Mouse (Mus musculus) retina, adult 2 months (tissue): ENCODE measurements around the gene Cckbr.
A peak's percentile ranks its signal among the peaks of the same experiment; 100 is the strongest.

Source experiments
- DNase-seq: peaks from one replicate; pipeline ENCODE4 v3.0.0-alpha.2; 2012; ENCODE audit warnings: low read depth, low spot score

Gene Cckbr

DNA sequence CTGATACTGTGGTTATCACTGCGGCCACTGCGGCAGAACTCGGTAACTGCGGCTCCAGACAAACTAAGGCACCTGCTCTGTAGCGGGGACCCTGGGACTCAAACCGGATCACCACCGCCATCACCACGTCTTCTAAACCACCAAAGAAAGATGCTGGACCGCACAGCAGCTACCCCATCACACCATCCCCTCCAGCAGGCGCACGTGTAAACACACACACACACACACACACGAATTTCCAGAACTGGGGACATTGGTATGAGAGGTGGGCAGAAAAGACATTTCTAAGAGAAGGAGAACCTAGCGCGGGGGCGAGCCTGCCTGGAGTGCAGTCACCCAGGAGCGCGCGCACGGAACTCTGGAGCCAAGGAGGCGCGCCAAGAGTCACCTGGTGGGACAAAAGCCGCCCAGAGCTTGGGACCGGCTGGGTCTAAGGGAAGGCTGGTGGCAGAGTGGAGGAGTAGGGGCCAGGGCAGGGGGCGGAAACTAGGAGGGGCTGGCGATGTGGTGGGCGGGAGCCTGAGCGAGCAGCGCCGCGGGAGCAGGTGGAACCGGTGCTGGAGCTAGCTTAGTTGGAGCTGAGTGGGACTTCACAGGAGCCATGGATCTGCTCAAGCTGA, at the start of gene Cckbr:
TSS of gene Cckbr (plus strand) at position 308 of the 620 bp plus-strand sequence.
- no peak for DNase-seq

GRCm38 (mm10) chr7:105380329-105380728, 45.2 kb upstream of the Cckbr start:
- no peak for DNase-seq

DNA sequence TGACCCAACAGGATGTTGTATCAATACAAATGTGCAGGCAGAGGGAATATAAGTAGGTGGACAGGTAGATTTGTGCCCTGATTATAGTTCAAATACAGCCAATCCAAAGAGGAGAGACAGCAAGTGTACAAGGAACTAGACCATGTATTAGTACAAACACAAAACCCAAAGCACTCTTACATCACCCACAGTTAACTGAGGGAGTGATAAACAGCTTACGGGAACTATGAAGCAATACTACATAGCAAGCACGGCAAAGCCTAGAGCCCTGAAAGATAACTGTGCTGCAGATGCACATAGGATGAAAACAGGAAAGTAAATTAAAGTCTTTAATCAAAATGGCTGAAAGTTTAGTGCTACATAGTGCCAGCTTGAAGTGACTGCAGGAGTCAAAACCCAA, 37.8 kb upstream of the Cckbr start:
- no peak for DNase-seq

DNA sequence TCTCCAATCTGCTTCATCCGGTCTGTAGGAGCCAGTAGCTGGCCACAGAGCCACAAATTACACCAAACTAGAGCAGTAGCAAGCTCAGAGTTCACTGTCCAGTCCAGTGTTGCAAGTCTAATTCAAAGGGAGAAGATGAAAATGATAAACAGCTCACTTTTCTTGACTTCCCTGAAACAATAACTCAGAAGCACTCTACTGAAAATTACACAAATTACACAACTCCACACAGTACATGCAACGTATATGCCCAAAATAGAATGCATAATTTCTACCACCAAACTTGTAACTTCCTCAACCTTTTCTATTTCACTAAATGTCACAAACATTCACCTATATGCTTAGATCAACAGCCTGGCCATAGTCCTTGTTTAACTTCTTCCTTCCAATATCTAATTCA, 35.3 kb upstream of the Cckbr start:
- DNase-seq, result no peak

- no peak for DNase-seq
These were observed 30.9 kb upstream of the Cckbr start for GRCm38 (mm10) chr7:105394606-105395005.

DNA sequence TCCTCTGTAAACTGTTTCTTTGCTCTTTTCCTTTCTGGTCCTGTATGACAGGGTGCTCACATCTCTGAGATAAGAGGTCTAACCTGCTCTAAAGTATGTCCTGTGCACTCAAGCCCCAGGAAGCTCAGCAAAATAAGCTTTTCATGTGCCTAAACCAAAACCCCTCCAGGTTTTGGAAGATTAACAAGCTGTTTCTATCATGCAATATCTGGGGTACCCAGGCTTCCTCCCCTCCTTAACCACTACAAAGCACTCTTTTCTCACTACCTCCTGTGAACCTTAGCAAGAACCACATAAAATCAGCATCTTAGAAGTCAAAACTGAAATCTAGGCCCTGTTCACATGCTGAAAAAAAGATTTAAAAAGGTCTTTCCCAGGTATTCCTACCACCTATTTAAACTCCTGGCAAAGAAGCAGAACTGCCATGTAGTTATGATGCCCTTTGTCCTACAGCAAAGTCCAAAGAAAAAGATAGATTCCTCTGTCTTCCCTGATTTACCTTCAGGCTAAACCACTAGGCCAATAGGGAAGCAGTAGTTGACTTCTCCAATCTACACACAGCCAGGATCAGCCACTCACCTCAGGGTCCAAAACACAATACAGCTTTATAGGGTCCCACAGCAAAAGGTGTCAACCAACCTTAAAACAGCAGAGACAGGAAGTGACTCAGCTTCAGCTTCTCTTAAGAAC, 30.3 kb upstream of the Cckbr start:
- DNase-seq, result no peak

DNA sequence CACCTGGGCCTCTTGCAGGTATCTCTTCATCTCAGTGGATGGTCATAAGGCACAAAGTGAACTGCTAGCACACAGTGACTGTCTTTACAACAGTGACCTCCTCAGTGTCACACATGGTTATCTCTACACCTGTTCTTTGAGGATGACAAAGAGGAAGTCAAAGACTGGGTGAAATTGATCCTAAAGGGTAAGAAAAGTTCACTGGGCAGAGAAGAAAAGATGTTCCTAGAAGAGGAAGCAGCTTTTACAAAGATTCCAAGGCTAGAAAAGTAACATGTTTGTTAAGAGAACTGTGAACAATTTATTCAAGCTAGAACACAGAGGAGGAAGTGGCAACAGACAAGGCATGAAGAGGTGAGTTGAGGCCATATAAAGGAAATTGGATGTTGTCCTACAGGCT, 29.4 kb upstream of the Cckbr start:
- DNase-seq, result no peak

DNA sequence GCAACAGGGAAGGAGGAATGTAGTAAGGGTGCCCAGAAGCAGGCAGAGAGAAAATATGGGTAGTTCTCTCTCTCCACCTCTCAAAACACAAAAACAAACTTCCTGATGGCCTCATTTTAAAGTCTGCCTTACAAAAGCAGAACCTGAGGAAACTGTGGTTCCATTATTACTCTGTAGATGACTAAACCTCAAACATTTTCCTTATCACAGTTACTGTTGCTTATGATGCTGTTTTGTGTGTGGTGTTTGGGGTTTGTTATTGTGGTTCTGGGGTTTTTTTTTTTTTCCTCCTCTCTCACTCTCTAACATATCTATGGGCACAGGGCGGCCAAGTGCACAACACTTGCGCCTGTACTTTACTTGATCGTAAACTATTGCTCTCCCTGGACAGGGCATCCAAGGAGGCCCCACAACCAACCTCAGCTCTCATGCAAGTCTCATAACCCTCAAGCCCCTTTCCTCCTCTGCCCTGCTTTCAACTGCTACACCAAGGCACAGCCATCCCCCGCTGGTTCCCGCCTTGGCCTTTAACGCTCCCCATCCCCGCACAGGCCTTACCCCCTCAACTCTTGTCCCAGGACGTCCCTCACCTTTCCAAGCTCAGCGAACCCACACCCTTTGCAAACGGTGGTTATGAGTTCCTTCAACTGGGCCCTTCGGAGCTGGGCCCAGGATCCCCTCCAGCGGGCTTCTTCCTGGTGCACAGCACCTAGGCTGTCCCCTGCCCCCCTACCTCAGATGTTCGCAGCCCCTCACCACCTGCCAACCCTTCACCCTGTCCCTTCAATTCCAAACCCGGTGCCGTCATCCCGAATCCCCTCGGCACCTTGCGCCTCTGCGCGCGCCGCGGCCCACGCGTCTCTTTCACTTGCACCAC, 26.2 kb upstream of the Cckbr start:
- DNase-seq, result no peak

DNA sequence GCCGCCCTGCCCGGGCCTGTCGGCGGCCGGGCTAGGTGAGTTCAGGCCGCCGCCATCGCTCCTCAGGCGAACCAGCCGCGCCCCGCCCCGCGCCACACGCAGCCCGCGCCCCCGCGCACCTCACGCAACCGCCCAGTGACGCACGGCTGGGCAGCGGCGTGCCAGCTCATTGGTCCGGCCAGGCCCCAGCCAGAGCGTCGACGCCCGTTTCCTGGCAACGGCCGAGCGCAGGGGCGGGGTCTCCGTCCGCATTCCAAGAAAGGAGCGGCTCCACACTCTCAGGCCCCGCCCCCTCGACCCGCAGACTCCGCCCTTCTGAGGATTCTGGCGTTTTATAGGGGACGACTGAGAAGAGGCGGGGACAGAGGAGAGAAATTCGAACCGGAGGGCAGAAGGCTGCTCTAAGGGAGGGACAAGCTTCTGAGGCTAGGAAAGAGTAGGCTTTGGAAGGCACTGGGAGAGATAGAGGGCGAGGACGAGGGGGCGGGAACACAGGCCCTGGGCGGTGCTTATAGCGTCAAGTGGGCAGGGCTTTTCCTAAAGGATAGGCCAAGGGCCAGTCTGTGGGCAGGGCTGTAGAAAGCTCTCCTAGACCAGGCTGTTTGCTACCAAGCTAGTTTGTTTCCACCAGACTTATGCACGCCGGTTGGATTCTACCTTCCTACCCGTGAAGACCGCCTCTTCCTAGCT, 25.5 kb upstream of the Cckbr start, which contains the start of gene Fam160a2:
TSS of gene Fam160a2 (minus strand) at position 120 of the 690 bp plus-strand sequence.
- peak; percentile 99 for DNase-seq

- no peak for DNase-seq
These were observed 21.3 kb upstream of the Cckbr start, which contains the start of gene Cnga4 for GRCm38 (mm10) chr7:105404268-105404667. TSS of gene Cnga4 (plus strand) at chr7:105404568.

DNA sequence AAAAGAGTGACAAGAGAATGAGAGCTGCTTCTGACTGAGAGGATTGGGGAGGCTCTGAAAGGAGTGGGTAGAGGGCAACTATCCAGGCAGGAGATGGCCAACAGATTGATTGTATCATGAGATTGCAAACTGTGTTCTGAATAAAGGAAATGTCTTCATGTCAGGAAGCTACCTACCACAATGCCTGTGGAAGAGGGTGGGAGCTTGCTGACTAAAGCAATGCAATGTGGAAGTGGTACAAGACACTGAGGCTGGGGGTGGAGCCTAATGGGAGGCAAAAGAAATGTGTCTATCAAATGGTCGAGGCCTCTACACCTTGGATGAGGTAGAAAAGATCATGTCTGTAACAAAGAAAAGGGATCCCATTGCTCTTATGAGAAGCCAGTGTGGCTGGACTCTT, 19.2 kb upstream of the Cckbr start:
- no peak for DNase-seq

DNA sequence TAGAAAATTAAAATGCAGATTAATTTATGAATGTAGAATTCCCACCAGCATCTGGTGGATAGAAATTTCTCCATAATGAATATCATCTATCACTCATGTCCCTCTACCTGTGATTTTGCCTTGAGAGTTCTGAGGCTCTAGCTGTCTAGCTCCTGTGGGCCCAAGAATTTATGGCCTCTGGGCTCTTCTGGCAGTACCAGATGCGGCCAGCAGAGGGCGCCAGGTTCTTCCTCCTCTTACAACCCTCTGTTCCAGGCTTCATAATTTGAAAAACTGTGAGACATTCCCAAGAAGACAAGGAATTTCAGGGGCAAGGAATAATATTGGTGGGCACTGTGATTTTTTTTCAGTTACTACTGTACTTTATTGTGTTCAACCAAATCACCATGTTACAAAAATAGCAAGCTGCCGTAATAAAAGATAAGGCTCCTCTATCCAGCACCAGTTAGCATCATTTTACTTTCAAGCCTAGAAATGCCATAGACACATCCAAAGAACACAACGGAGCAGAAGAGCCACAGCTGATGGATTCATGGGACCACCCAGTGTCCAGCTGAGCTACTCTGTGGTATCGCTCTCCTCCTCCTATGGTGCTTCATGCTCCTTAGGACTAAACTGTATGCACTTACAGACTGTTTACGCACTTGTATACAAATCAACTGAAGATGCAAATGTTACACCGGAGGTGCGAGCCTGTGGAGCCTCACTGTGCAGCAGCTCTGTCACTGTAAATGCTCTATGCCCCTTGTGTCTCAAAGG, 13.5 kb upstream of the Cckbr start:
- DNase-seq, result peak; percentile 47

DNA sequence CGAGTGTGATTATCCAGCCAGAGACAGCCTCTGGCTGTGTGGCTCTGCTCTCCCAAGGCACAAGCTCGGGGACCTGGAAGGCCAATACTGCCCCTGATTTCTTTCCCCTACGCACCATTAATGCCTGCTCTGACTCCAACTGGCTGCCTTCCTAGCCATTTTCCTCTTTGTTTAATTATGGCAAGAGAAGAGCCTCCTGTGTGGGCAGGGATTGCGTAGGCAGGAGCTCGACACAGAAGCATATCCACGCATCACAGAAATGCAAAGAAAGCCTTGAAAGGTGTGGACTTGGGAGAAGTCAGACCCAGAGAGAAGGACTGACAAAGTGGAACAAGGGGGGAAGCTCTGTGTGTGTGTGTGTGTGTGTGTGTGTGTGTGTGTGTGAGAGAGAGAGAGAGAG, 11.1 kb upstream of the Cckbr start:
- no peak for DNase-seq

- no peak for DNase-seq
These were observed 9.0 kb upstream of the Cckbr start for GRCm38 (mm10) chr7:105416529-105416928.

GRCm38 (mm10) chr7:105418106-105418505, 7.4 kb upstream of the Cckbr start:
- DNase-seq, result no peak

DNA sequence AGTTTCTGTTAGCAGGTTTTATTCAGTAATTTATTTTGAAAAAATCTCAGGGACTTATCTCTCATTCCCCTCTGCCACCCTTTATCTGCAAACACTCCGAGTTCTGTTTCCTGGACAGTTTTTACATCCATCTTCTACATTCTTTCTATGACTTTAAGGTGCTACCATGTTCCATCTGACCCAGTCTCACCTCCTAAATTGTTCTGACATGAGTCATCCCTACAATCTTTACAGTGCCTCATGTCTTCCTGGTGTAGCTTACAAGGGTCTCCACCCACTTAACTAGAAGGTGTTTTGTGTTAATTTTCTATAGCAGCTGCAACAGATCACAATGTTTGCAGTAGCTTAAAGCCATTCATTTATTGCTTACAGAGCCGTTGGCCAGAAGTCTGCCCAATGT, 4.6 kb upstream of the Cckbr start:
- no peak for DNase-seq

DNA sequence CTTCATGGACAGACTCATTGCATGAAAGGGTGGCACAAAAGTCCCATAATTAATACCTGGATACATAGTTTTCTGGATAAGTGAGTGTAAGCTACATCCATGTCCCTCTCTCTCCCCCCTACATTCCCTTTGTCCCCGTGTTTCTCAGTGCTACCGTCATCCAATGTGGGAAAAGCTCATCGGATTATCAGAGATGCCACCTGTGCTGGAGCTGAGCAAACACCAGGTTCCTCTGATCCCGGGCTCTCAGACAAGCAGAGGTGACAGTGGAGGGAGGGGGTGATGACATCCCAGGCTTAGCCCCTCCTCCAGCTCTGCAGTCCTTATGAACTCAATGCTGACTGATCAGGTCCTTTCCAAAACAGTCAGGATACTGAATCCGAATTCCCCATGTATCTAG, 1.2 kb upstream of the Cckbr start:
- peak; percentile 59 for DNase-seq

DNA sequence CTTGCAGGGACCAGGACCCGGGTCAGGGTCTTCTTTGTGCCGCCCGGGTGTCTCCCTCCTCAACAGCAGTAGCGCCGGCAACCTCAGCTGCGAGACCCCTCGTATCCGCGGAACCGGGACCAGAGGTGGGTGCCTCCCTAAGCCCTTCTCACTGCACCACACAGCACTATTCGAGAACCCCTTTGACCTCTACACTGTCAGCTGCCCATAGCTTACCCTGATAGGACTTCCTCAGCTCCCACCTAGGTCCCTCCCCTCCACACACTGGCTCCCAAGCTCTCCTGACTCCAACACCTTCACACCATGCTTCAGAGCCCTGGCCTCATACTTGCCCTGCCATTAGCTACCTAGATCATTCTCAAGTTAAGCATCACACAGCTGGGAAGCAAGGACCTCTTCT, 520 bp downstream of the Cckbr start:
- no peak for DNase-seq

GRCm38 (mm10) chr7:105432058-105432457, 6.5 kb downstream of the Cckbr start:
- no peak for DNase-seq

DNA sequence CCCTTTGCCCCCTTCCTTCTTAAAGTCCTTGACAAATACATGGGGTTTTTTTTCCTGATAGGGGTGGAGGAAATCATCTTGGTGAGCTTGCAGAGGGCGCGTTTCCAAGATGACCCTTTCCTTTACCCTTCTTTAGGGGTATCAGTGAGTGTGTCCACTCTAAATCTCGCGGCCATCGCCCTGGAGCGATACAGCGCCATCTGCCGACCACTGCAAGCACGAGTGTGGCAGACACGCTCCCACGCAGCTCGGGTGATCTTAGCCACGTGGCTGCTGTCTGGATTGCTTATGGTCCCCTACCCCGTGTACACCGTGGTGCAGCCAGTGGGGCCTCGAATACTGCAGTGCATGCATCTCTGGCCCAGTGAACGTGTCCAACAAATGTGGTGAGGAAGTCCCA, 8.3 kb downstream of the Cckbr start:
- DNase-seq, result no peak

DNA sequence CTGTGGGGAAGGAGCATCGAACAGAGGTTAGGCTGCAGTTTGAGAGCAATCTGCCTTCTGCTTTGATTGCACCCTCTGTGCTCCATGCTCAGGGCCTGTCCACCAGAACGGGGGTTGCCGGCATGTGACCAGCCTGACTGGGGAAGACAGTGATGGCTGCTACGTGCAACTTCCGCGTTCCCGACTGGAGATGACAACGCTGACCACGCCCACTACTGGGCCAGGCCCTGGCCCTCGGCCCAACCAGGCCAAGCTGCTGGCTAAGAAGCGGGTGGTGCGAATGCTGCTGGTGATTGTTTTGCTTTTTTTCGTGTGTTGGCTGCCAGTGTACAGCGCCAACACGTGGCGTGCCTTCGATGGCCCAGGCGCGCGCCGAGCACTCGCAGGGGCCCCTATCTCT, 9.3 kb downstream of the Cckbr start:
- DNase-seq, result no peak
